Mouse (Mus musculus) limb, embryonic 12.5 days (tissue): ENCODE results near the gene Aspscr1. TPM values are rescaled to one million over a fixed set of nuclear protein-coding genes. Genes with fewer than 3 reads are reported as not detected.

Experiments
- ATAC-seq: fragments of 200-750 bp; cut with Nextera tagmentation; 2 replicates; pipeline ENCODE4 v1.8.0; 2017; ENCODE audit warnings: low read depth, moderate TSS enrichment; ENCODE audit not compliant: insufficient number of reproducible peaks, insufficient read depth, low FRiP score, low TSS enrichment
- H3K27ac ChIP-seq: fragments of 300-500 bp; sonication (generic); 2 replicates; pipeline ENCODE4 v1.5.1; 2016; ENCODE audit warnings: mild to moderate bottlenecking, moderate library complexity
- H3K27me3 ChIP-seq: fragments of 300-500 bp; sonication (generic); 2 replicates; pipeline ENCODE4 v1.6.1; 2016; ENCODE audit warnings: mild to moderate bottlenecking, moderate library complexity
- H3K36me3 ChIP-seq: fragments of 300-500 bp; sonication (generic); 2 replicates; pipeline ENCODE4 v1.6.1; 2016; ENCODE audit warnings: mild to moderate bottlenecking, moderate library complexity
- H3K4me1 ChIP-seq: fragments of 300-500 bp; sonication (generic); replicated peaks from 2 replicates; pipeline ENCODE4 v1.6.1; 2016
- H3K4me2 ChIP-seq: fragments of 300-500 bp; sonication (generic); 2 replicates; pipeline ENCODE4 v1.6.1; 2016; ENCODE audit warnings: mild to moderate bottlenecking, moderate library complexity
- H3K4me3 ChIP-seq: fragments of 300-500 bp; sonication (generic); replicated peaks from 2 replicates; pipeline ENCODE4 v1.5.1; 2016; ENCODE audit warnings: mild to moderate bottlenecking
- H3K9ac ChIP-seq: fragments of 300-500 bp; sonication (generic); replicated peaks from 2 replicates; pipeline ENCODE4 v1.6.1; 2016; ENCODE audit warnings: mild to moderate bottlenecking, moderate library complexity
- H3K9me3 ChIP-seq: fragments of 300-500 bp; sonication (generic); 2 replicates; pipeline ENCODE4 v1.6.1; 2016; ENCODE audit warnings: mild to moderate bottlenecking, moderate library complexity
- WGBS: fragments of 180-500 bp; shearing (Covaris S2); methylation state at CpG from one replicate; pipeline ENCODE4 v1.1.7; 2016; 5-methylcytosine and 5-hydroxymethylcytosine counted together
- polyA plus RNA-seq: library from polyadenylated mRNA; unstranded; fragments of >200 nt; fragmentation: Nextera tagmentation; extraction: Ambion mirVana; gene quantifications from 2 replicates; pipeline ENCODE4 v1.2.1, GENCODE M21; 2016

The Aspscr1 gene
- polyA plus RNA-seq, 1 experiment from 2014 or later, result 149 TPM

GRCm38 (mm10) chr11:120706120-120706519, 33.3 kb downstream of the Aspscr1 start:
- H3K9me3 ChIP-seq, result no peaks in the 10 kb centered on the region
- no peaks in the 10 kb centered on the region for H3K27me3 ChIP-seq
- 46% methylated on average over 5 of the region's 5 CpGs for WGBS
- peaks cover 49% of the 10 kb centered on the region for H3K36me3 ChIP-seq
- ATAC-seq, result no peak
- H3K4me3 ChIP-seq, result no peak overlapping the region
- H3K4me1 ChIP-seq, result peaks cover 77% of the 10 kb centered on the region
- H3K9ac ChIP-seq, result no peak overlapping the region
- H3K4me2 ChIP-seq, result peak overlapping the region; percentile 46; the same call in 1 of the 2 replicates
- peak overlapping the region; percentile 92 for H3K27ac ChIP-seq

- H3K9me3 ChIP-seq, result no peaks in the 10 kb centered on the region
- H3K4me2 ChIP-seq, result peak overlapping the region; percentile 46
- 5% methylated on average over 12 of the region's 12 CpGs for WGBS
- H3K27me3 ChIP-seq, result no peaks in the 10 kb centered on the region
- H3K4me3 ChIP-seq, result peak overlapping the region; percentile 11; the same call in 1 of the 2 replicates
- peak overlapping the region; percentile 48 for H3K9ac ChIP-seq
- peak overlapping the region; percentile 92 for H3K27ac ChIP-seq
- peaks cover 85% of the 10 kb centered on the region for H3K4me1 ChIP-seq
- ATAC-seq, result peak; percentile 7; the same call in 1 of the 2 replicates
- peaks cover 40% of the 10 kb centered on the region for H3K36me3 ChIP-seq
Observed at GRCm38 (mm10) chr11:120707225-120707624, 34.5 kb downstream of the Aspscr1 start.

DNA sequence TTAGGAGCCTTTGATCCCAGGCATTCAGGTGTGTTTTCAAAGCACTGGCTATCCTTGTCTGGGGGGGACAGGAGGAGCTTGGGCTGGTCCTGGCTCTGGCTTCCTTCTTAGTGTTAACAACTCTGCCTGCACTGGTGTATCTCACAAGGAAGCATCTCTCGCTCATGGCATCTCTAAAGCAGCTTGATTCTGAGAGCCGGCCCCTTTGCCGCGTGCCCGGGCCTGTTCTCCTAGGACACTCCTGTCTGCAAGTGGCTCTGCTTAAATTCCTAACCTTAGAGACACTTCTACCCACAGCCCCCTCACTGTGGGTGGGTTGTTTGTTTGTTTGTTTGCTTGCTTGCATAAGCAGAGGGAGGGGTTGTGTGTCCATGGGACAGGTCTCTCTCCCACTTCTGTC, 35.2 kb downstream of the Aspscr1 start:
- 22% methylated on average over 5 of the region's 5 CpGs for WGBS
- Histone ChIP-seq H3K27ac (peak overlapping the region; percentile 92), H3K4me1 (peaks cover 92% of the 10 kb centered on the region), H3K9ac (peak overlapping the region; percentile 48), H3K9me3 (no peaks in the 10 kb centered on the region), H3K36me3 (peaks cover 36% of the 10 kb centered on the region), H3K4me2 (peak overlapping the region; percentile 46), H3K27me3 (no peaks in the 10 kb centered on the region), H3K4me3 (no peak overlapping the region)
- no peak for ATAC-seq

- no peak for ATAC-seq
- 0 out of 2 replicates have a peak overlapping the region, but pooled peaks have one; percentile 40 for H3K9ac ChIP-seq
- peaks cover 30% of the 10 kb centered on the region for H3K36me3 ChIP-seq
- no peak overlapping the region for H3K4me3 ChIP-seq
- peaks cover 82% of the 10 kb centered on the region for H3K4me1 ChIP-seq
- no peak overlapping the region for H3K27ac ChIP-seq
- H3K4me2 ChIP-seq, result no peak overlapping the region
- no peaks in the 10 kb centered on the region for H3K27me3 ChIP-seq
- no peaks in the 10 kb centered on the region for H3K9me3 ChIP-seq
- WGBS, result 69% methylated on average over 2 of the region's 2 CpGs
Observed at GRCm38 (mm10) chr11:120709551-120709950, 36.8 kb downstream of the Aspscr1 start.

- no peak overlapping the region for H3K4me2 ChIP-seq
- H3K4me3 ChIP-seq, result no peak overlapping the region
- H3K9ac ChIP-seq, result peak overlapping the region; percentile 44; the same call in 1 of the 2 replicates
- peaks cover 77% of the 10 kb centered on the region for H3K4me1 ChIP-seq
- no peaks in the 10 kb centered on the region for H3K9me3 ChIP-seq
- WGBS, result 9% methylated on average over 5 of the region's 5 CpGs
- peak overlapping the region; percentile 73 for H3K27ac ChIP-seq
- H3K27me3 ChIP-seq, result no peaks in the 10 kb centered on the region
- no peak for ATAC-seq
- H3K36me3 ChIP-seq, result peaks cover 37% of the 10 kb centered on the region
Observed at GRCm38 (mm10) chr11:120710672-120711071, 37.9 kb downstream of the Aspscr1 start.

GRCm38 (mm10) chr11:120711980-120712604, 39.3 kb downstream of the Aspscr1 start:
- Histone ChIP-seq H3K4me2 (peak overlapping the region; percentile 95), H3K36me3 (peaks cover 49% of the 10 kb centered on the region), H3K27ac (0 out of 2 replicates have a peak overlapping the region, but pooled peaks have one; percentile 12), H3K27me3 (no peaks in the 10 kb centered on the region), H3K4me3 (peak overlapping the region; percentile 66), H3K9me3 (no peaks in the 10 kb centered on the region), H3K4me1 (peaks cover 63% of the 10 kb centered on the region), H3K9ac (peak overlapping the region; percentile 27; the same call in 1 of the 2 replicates)
- 49% methylated on average over 8 of the region's 8 CpGs for WGBS
- ATAC-seq, result no peak

- H3K36me3 ChIP-seq, result peaks cover 58% of the 10 kb centered on the region
Observed at GRCm38 (mm10) chr11:120712771-120713568, 40.2 kb downstream of the Aspscr1 start.

DNA sequence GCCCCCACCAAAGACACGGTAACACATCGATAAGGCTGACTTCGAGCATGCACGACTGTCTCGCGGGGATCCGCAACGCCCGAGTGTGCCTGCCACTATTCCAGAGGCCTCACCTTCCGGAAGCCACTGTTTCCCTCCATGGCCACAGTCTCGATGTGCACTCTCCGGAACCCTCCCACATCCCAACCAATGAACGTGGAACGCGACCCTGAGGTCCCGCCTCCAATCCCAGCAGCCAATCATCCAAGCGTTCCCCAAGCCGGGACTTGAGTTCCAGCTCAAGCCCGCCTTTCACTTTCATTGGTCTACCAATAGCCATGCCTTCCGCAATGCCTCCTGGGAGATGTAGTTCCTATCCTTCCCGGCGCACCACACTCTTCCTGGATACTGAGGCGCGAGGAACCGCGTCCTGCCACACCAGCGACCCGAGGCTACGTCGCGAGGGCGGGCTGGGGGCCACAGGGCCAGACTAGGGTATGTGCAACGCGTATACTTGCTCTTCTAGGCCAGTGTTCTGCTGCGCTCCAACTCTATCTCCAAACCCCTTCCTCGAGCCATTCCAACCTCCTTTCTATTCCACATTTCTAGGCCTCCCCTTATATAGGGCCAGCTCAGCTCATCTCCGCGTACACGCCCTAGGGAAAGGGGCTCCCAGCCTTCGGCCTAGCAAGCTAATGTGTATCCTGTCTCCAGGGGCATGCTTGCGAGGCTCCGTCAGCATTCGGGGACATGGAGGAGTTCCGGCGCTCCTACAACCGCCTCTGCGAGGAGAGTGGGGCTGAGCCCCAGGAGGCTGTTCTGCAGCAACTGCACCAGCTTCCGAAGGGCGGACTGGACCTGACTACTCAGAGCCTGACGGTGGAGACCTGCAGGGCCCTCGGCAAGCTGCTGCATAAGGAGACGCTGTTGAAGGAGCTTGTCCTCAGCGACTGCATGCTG, 41.1 kb downstream of the Aspscr1 start, which contains the start of the genes Cenpx and Lrrc45:
Gene Cenpx, minus strand, starts transcription at position 159 of the 939 bp plus-strand sequence.
Gene Lrrc45, plus strand, starts transcription at position 346 of the 939 bp plus-strand sequence.
- Histone ChIP-seq H3K9ac (peak within 1 kb of the TSS; percentile 79), H3K27me3 (no peaks in the 10 kb centered on the region), H3K9me3 (no peaks in the 10 kb centered on the region), H3K4me3 (peak within 1 kb of the TSS; percentile 66), H3K4me1 (peaks cover 46% of the 10 kb centered on the region), H3K27ac (peak within 1 kb of the TSS; percentile 62), H3K4me2 (peak within 1 kb of the TSS; percentile 95), H3K36me3 (peaks cover 62% of the 10 kb centered on the region)
- 3% methylated on average over 53 of the region's 53 CpGs for WGBS
- peak; percentile 93 for ATAC-seq

More at GRCm38 (mm10) chr11:120712771-120713568, 40.2 kb downstream of the Aspscr1 start:
- WGBS, result 1% methylated on average over 38 of the region's 38 CpGs
- H3K4me3 ChIP-seq, result peak overlapping the region; percentile 66
- H3K27me3 ChIP-seq, result no peaks in the 10 kb centered on the region
- no peaks in the 10 kb centered on the region for H3K9me3 ChIP-seq
- peaks cover 54% of the 10 kb centered on the region for H3K4me1 ChIP-seq
- peak; percentile 32 for ATAC-seq
- peak overlapping the region; percentile 95 for H3K4me2 ChIP-seq
- H3K9ac ChIP-seq, result peak overlapping the region; percentile 63
- peak overlapping the region; percentile 62 for H3K27ac ChIP-seq

- Histone ChIP-seq H3K9ac (peak overlapping the region; percentile 79), H3K4me3 (peak overlapping the region; percentile 66), H3K27ac (no peak overlapping the region), H3K4me1 (peaks cover 39% of the 10 kb centered on the region), H3K9me3 (no peaks in the 10 kb centered on the region), H3K27me3 (no peaks in the 10 kb centered on the region), H3K4me2 (peak overlapping the region; percentile 95), H3K36me3 (peaks cover 62% of the 10 kb centered on the region)
- 61% methylated on average over 10 of the region's 10 CpGs for WGBS
- no peak for ATAC-seq
Observed at GRCm38 (mm10) chr11:120714546-120714945, 41.8 kb downstream of the Aspscr1 start.

DNA sequence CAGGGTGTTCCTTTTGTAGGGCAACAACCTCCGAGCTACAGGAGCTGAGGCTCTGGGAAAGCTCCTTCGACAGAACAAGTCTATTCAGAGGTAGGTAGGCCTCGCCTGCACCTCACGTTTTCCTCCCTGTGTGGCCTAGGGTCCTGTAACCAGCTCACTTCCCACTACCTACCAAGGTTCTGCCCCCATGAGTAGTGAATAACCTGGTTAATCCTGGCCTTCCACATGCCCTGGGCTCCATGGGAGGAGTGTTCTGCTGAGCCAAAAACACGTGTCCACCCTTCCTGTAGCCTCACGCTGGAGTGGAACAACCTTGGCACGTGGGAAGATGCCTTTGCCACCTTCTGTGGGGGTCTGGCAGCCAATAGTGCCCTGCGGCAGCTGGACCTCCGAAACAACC, 42.4 kb downstream of the Aspscr1 start:
- H3K4me3 ChIP-seq, result peak overlapping the region; percentile 66; the same call in 1 of the 2 replicates
- ATAC-seq, result no peak
- peaks cover 35% of the 10 kb centered on the region for H3K4me1 ChIP-seq
- H3K9ac ChIP-seq, result peak overlapping the region; percentile 79; the same call in 1 of the 2 replicates
- H3K9me3 ChIP-seq, result no peaks in the 10 kb centered on the region
- H3K36me3 ChIP-seq, result peaks cover 62% of the 10 kb centered on the region
- peak overlapping the region; percentile 95; the same call in 1 of the 2 replicates for H3K4me2 ChIP-seq
- no peak overlapping the region for H3K27ac ChIP-seq
- WGBS, result 88% methylated on average over 9 of the region's 9 CpGs
- no peaks in the 10 kb centered on the region for H3K27me3 ChIP-seq
